Mouse (Mus musculus) CH12.LX (cell line): ENCODE data around the gene Kmt5a. TPM values are rescaled to one million over a fixed set of nuclear protein-coding genes. Genes with fewer than 3 reads are reported as not detected.

Source experiments
- DNase-seq: peaks from one replicate; pipeline ENCODE4 v3.0.0-alpha.2; 2013; ENCODE audit errors: extremely low read depth
- H3K27ac ChIP-seq: 2 replicates; pipeline ENCODE4 v1.5.1; 2012; ENCODE audit warnings: low read depth, mild to moderate bottlenecking, control low read depth, moderate library complexity; ENCODE audit not compliant: insufficient read depth
- H3K27me3 ChIP-seq: replicated peaks from 2 replicates; pipeline ENCODE3; 2012; ENCODE audit warnings: inconsistent platforms
- H3K36me3 ChIP-seq, 2 experiments: replicated peaks in 1 of 2; 2 replicates each; pipeline versions ENCODE3 to v1.6.1; 2012; ENCODE audit warnings: inconsistent platforms in 1 of 2, low read length in 1 of 2, mild to moderate bottlenecking in 1 of 2, mixed read lengths in 1 of 2, moderate library complexity in 1 of 2; ENCODE audit not compliant: control insufficient read depth in 1 of 2, insufficient read depth in 1 of 2
- H3K4me1 ChIP-seq, 2 experiments: 2 replicates each; pipeline ENCODE4 v1.6.1; 2012; ENCODE audit warnings: inconsistent platforms in 1 of 2, moderate library complexity in 1 of 2; ENCODE audit not compliant: insufficient read depth in 2 of 2, control insufficient read depth in 1 of 2
- H3K4me2 ChIP-seq: 2 replicates; pipeline ENCODE4 v1.6.1; 2012; ENCODE audit warnings: low read depth, mild to moderate bottlenecking, control low read depth; ENCODE audit not compliant: poor library complexity, insufficient read depth, severe bottlenecking
- H3K4me3 ChIP-seq, 3 experiments: fragments of 150-350 bp in 1 of 3; sonication (generic) in 1 of 3; replicated peaks in 1 of 3; 2 replicates each; pipeline versions ENCODE3 to v1.5.1; 2011 to 2012; ENCODE audit warnings: low read depth in 2 of 3, low read length in 2 of 3, mild to moderate bottlenecking in 2 of 3, moderate library complexity in 2 of 3, control low read depth in 1 of 3, improper control_type of control experiment in 1 of 3, inconsistent platforms in 1 of 3, mixed read lengths in 1 of 3; ENCODE audit not compliant: poor library complexity in 1 of 3
- H3K79me2 ChIP-seq: replicated peaks from 2 replicates; pipeline ENCODE4 v1.6.1; 2012; ENCODE audit warnings: mild to moderate bottlenecking, moderate library complexity; ENCODE audit not compliant: control insufficient read depth, poor library complexity, insufficient read depth, severe bottlenecking; ENCODE audit errors: extremely low read depth
- H3K9ac ChIP-seq: 2 replicates; pipeline ENCODE4 v1.6.1; 2012; ENCODE audit warnings: low read depth, mild to moderate bottlenecking, control low read depth, moderate library complexity; ENCODE audit not compliant: insufficient read depth
- H3K9me3 ChIP-seq: replicated peaks from 2 replicates; pipeline ENCODE3; 2012; ENCODE audit warnings: low read length, inconsistent platforms, mixed read lengths
- BHLHE40 ChIP-seq: IDR thresholded peaks from 2 replicates; pipeline ENCODE4 v1.6.1; 2011; ENCODE audit warnings: mild to moderate bottlenecking, low read depth, low read length, improper control_type of control experiment
- CHD2 ChIP-seq: IDR thresholded peaks from 2 replicates; pipeline ENCODE4 v1.6.1; 2011; ENCODE audit warnings: low read length, improper control_type of control experiment
- CTCF ChIP-seq, 2 experiments: IDR thresholded peaks in 1 of 2; conservative IDR thresholded peaks in 1 of 2; 2 replicates each; pipeline ENCODE4 v1.5.1; 2011 to 2012; ENCODE audit warnings: low read depth in 2 of 2, low read length in 2 of 2, improper control_type of control experiment in 1 of 2, inconsistent platforms in 1 of 2, mild to moderate bottlenecking in 1 of 2, moderate library complexity in 1 of 2
- ELF1 ChIP-seq: IDR thresholded peaks from 2 replicates; pipeline ENCODE4 v1.6.1; 2014; ENCODE audit warnings: low read depth, mild to moderate bottlenecking, inconsistent platforms, low read length, improper control_type of control experiment
- EP300 ChIP-seq: IDR thresholded peaks from 2 replicates; pipeline ENCODE4 v1.6.1; 2011; ENCODE audit warnings: low read length, improper control_type of control experiment
- ETS1 ChIP-seq: conservative IDR thresholded peaks from 2 replicates; pipeline ENCODE4 v1.6.1; 2012; ENCODE audit warnings: low read depth, mild to moderate bottlenecking, inconsistent platforms, low read length, improper control_type of control experiment, moderate library complexity
- GABPA ChIP-seq: IDR thresholded peaks from 2 replicates; pipeline ENCODE4 v1.6.1; 2012; ENCODE audit warnings: low read depth, low read length, improper control_type of control experiment, inconsistent platforms; ENCODE audit not compliant: insufficient replicate concordance
- IRF4 ChIP-seq: IDR thresholded peaks from 2 replicates; pipeline ENCODE4 v1.6.1; 2014; ENCODE audit warnings: low read depth, mild to moderate bottlenecking, inconsistent platforms, low read length, improper control_type of control experiment
- JUN ChIP-seq: IDR thresholded peaks from 2 replicates; pipeline ENCODE4 v1.6.1; 2011; ENCODE audit warnings: low read depth, mild to moderate bottlenecking, low read length, improper control_type of control experiment, moderate library complexity; ENCODE audit not compliant: insufficient read depth
- JUND ChIP-seq: conservative IDR thresholded peaks from 2 replicates; pipeline ENCODE4 v1.6.1; 2011; ENCODE audit warnings: low read depth, low read length, improper control_type of control experiment
- KAT2A ChIP-seq: IDR thresholded peaks from 2 replicates; pipeline ENCODE4 v1.6.1; 2012; ENCODE audit warnings: low read length, improper control_type of control experiment, inconsistent platforms; ENCODE audit not compliant: insufficient replicate concordance
- MAZ ChIP-seq: IDR thresholded peaks from 2 replicates; pipeline ENCODE4 v1.6.1; 2012; ENCODE audit warnings: low read depth, mild to moderate bottlenecking, inconsistent platforms, low read length, improper control_type of control experiment, moderate library complexity
- MXI1 ChIP-seq: IDR thresholded peaks from 2 replicates; pipeline ENCODE4 v1.6.1; 2011; ENCODE audit warnings: mild to moderate bottlenecking, low read depth, low read length, improper control_type of control experiment
- MYC ChIP-seq: IDR thresholded peaks from 2 replicates; pipeline ENCODE4 v1.6.1; 2011; ENCODE audit warnings: low read depth, mild to moderate bottlenecking, improper control_type of control experiment, low read length
- NELFE ChIP-seq: IDR thresholded peaks from 2 replicates; pipeline ENCODE4 v1.6.1; 2011; ENCODE audit warnings: low read depth, low read length, improper control_type of control experiment
- NRF1 ChIP-seq: IDR thresholded peaks from 2 replicates; pipeline ENCODE4 v1.6.1; 2014; ENCODE audit warnings: low read depth, mild to moderate bottlenecking, inconsistent platforms, low read length, improper control_type of control experiment, moderate library complexity
- POLR2A ChIP-seq: IDR thresholded peaks from 2 replicates; pipeline ENCODE4 v1.6.1; 2011; ENCODE audit warnings: low read depth, mild to moderate bottlenecking, improper control_type of control experiment, low read length
- SIN3A ChIP-seq: IDR thresholded peaks from 2 replicates; pipeline ENCODE4 v1.6.1; 2012; ENCODE audit warnings: low read length, improper control_type of control experiment, inconsistent platforms
- SMC3 ChIP-seq: IDR thresholded peaks from 2 replicates; pipeline ENCODE4 v1.6.1; 2011; ENCODE audit warnings: low read depth, low read length, improper control_type of control experiment
- TBP ChIP-seq: conservative IDR thresholded peaks from 2 replicates; pipeline ENCODE4 v1.6.1; 2011; ENCODE audit warnings: low read depth, low read length, improper control_type of control experiment
- TCF12 ChIP-seq: IDR thresholded peaks from 2 replicates; pipeline ENCODE4 v1.6.1; 2014; ENCODE audit warnings: low read depth, mild to moderate bottlenecking, inconsistent platforms, low read length, improper control_type of control experiment
- USF2 ChIP-seq: conservative IDR thresholded peaks from 2 replicates; pipeline ENCODE4 v1.6.1; 2011; ENCODE audit warnings: low read depth, low read length, improper control_type of control experiment
- ZC3H11A ChIP-seq: IDR thresholded peaks from 2 replicates; pipeline ENCODE4 v1.6.1; 2012; ENCODE audit warnings: low read depth, mild to moderate bottlenecking, inconsistent platforms, low read length, improper control_type of control experiment
- ZKSCAN1 ChIP-seq: IDR thresholded peaks from 2 replicates; pipeline ENCODE4 v1.6.1; 2012; ENCODE audit warnings: low read depth, inconsistent platforms, low read length, improper control_type of control experiment, borderline replicate concordance
- dilution Hi-C: fragments of 300-500 bp; cut with MboI; formaldehyde crosslinking; loops from 2 replicates; pipeline ENCODE4 v1.14.3; 2020; ENCODE audit warnings: low sequenced_read_pairs; ENCODE audit not compliant: extremely low pct_unique_long_range_greater_than_20kb, extremely low pct_ligation_motif_present
- in situ Hi-C: fragments of 300-500 bp; cut with MboI; formaldehyde crosslinking; loops from 3 replicates; pipeline ENCODE4 v1.14.3; 2019; ENCODE audit warnings: low sequenced_read_pairs, low pct_ligation_motif_present, low pct_unique_long_range_greater_than_20kb, mixed read lengths
- polyA plus RNA-seq: library from polyadenylated mRNA; unstranded; fragments of >175 nt; gene quantifications from 2 replicates; pipeline ENCODE4 v1.2.1, GENCODE M21; 2012; ENCODE audit warnings: low read depth; ENCODE audit not compliant: insufficient read length
- total RNA-seq, 2 experiments: library from RNA; depleted of rRNA; stranded (reverse); fragments of 300-350 nt in 1 of 2; fragments of >200 nt in 1 of 2; gene quantifications; 2 replicates each; pipeline ENCODE4 v1.2.3; 2012 to 2014

Kmt5a gene
- total and polyA plus RNA-seq, 3 experiments: 55.3 to 151 (median 62.8) TPM

DNA sequence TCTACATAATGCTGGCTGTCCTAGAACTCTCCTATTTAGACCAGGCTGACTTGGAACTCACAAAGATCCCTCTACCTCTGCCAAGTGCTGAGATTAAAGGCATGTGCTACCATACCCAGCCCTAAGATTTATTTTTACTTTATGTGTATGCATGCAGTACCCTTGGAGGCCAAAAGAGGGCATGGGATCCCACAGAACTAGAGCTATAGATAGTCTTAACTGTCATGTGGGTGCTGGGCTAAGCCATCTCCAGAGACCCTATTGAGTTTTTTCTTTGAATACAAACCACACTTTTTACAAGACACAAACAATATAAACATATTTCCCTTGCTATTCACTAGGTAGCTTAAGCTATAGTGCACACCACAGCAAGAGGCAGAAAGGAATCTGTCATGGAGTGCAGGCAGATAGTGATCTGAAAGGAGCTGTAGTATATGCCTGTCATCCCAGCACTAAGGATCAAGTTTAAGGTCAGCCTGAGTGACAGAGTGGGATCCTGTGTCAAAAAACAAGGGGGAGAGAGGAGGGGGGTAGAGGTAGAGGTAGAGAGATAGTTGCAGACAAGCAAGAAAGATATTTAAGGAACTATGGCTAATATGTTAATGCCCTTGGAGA, 7.2 kb upstream of the Kmt5a start (continued):
- TF ChIP-seq IRF4 (peak; percentile 69), NRF1 (no peak), CTCF (conservative IDR thresholded peaks at IDR 0.05 in 1 of 2, IDR thresholded peaks at IDR 0.05 in 1 of 2; ENCODE audit: low read depth in 2 of 2, low read length in 2 of 2) (peak; percentile 81 to 92), GABPA (no peak), TBP (no peak), JUND (peak; percentile 53; the same call in 1 of the 2 replicates), USF2 (no peak), MXI1 (0 out of 2 replicates have a peak, but pooled peaks have one; percentile 33), EP300 (no peak), MAZ (peak; percentile 73; the same call in 1 of the 2 replicates), SMC3 (peak; percentile 83), ELF1 (no peak), ZC3H11A (peak; percentile 66), POLR2A (no peak), NELFE (peak; percentile 52; the same call in 1 of the 2 replicates)

- no peak overlapping the region for H3K9ac ChIP-seq
- no peak overlapping the region for H3K27ac ChIP-seq
- in situ Hi-C loops: loop anchor here (25.0 kb wide), 1 partner anchor 429 kb away; the partner anchor contains the start of genes Ccdc92 and Zfp664
- H3K79me2 ChIP-seq: no peaks in the 10 kb centered on the region
- DNase-seq: peak; percentile 71
- H3K4me3 ChIP-seq: no peak overlapping the region
- no peaks in the 10 kb centered on the region for H3K9me3 ChIP-seq
- no peaks in the 10 kb centered on the region for H3K27me3 ChIP-seq
- peaks cover 9 to 20% of the 10 kb centered on the region in 2 experiments for H3K4me1 ChIP-seq
- H3K36me3 ChIP-seq: no peaks in the 10 kb centered on the region
- dilution Hi-C loops: no loop called here
- H3K4me2 ChIP-seq: peak overlapping the region; percentile 47
- TF ChIP-seq CHD2: no peak
- no peak for TF ChIP-seq BHLHE40
- TF ChIP-seq SIN3A: no peak
- TF ChIP-seq ETS1: peak; percentile 23; the same call in 1 of the 2 replicates
- TF ChIP-seq MYC: no peak
- peak; percentile 73 for TF ChIP-seq EP300
- no peak for TF ChIP-seq USF2
- peak; percentile 80 for TF ChIP-seq TCF12
- TF ChIP-seq JUN: peak; percentile 9; the same call in 1 of the 2 replicates
- no peak for TF ChIP-seq ZKSCAN1
- no peak for TF ChIP-seq KAT2A
- 0 out of 2 replicates have a peak, but pooled peaks have one; percentile 12 for TF ChIP-seq ELF1
These were observed 6.7 kb upstream of the Kmt5a start for GRCm38 (mm10) chr5:124433048-124433447.
